Mouse (Mus musculus) heart, adult 2 months (tissue): Measurements from ENCODE around the gene Slco3a1.

Experiments
- CTCF ChIP-seq: fragments of 200-600 bp; IDR thresholded peaks from 2 replicates; pipeline ENCODE4 v1.8.1; 2022; ENCODE audit warnings: antibody characterized with exemption, mild to moderate bottlenecking, moderate library complexity
- POLR2A ChIP-seq: fragments of 200-500 bp; IDR thresholded peaks from 2 replicates; pipeline ENCODE4 v1.6.1; 2011; ENCODE audit warnings: mild to moderate bottlenecking, low read depth, low read length, control low read depth; ENCODE audit not compliant: insufficient read depth

DNA sequence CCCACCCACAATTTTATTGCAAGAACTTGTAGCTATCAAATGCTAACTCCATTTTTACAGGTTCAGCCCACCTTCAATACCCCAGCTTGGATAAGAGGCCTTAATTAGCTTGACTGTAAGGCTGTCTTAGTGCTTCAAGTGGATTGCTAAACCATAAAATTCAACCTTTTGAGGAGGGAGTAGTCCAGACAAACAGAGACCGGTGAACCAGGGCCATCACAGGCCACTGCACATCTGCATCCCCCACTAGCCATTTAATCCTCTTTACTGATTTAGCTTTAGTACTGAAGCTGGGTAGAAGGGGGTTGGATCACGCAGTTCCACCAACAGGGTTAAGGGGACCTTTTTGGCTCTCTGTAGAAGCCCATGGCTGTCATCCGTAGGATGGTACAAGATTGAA lies 222.3 kb downstream of the Slco3a1 start:
- TF ChIP-seq CTCF (no peak), POLR2A (no peak)
